Mouse (Mus musculus) A20 (cell line): ENCODE data around the gene Gper1.
A peak's percentile ranks its signal among the peaks of the same experiment; 100 is the strongest.

Experiments used
- DNase-seq: peaks from one replicate; pipeline ENCODE4 v3.0.0-alpha.2; 2011; ENCODE audit warnings: low read depth, low spot score

Gper1 gene

DNA sequence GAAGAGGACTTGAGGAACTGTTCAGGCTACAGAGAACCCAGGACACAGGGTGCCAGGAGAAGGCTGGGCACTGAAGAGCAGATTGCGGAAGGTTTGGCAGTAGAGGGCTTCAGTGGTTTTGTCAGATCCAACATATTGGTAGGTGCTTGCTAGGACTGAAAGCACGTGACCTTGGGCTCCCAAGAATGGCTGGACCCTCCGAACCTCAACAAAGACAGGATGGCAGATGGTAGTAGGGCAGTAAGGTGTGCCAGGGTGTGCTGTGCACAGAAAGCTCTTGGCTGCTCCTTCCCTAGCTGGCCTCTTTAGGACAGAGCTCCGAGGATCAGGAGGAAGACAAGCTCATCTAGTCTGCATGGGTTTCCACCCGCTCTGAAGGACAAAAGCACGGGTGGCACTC, 11.8 kb upstream of the Gper1 start:
- no peak for DNase-seq

DNA sequence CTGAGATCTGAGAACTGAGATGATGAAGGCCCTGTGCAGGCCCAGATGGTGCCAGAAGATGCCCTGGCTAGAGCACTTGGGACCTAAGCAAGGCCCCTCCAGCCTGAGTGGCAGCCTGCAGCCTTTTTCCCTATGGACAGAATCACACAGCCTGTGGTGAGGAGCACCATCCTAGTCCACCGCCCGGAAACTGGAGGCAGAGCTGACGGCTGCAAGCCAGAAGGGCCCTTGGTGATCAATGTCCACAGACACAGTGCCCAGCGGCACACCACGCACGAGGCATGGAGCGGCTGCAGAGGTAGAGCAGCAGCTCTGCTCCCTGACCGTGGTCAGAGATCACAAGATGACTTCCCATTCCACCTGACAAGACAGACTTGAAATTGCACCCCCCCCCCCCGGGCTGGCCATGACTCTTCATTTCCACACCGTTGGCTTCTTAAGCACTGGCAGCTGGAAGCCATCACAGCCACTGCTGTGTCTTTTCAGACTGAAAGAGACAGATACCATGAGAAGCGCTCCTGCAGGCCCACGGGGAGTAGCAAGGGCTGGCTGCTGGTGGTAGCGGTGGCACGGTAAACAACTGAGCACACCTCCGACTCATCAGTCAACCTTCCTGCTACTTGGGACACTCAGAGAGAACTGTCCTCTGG, 11.2 kb upstream of the Gper1 start:
- DNase-seq = no peak

GRCm38 (mm10) chr5:139413545-139413944, 9.4 kb upstream of the Gper1 start:
- no peak for DNase-seq

- DNase-seq = no peak
Observed at GRCm38 (mm10) chr5:139415001-139415400, 8.0 kb upstream of the Gper1 start.

- peak; percentile 34 for DNase-seq
Observed at GRCm38 (mm10) chr5:139416942-139417341, 6.0 kb upstream of the Gper1 start.

DNA sequence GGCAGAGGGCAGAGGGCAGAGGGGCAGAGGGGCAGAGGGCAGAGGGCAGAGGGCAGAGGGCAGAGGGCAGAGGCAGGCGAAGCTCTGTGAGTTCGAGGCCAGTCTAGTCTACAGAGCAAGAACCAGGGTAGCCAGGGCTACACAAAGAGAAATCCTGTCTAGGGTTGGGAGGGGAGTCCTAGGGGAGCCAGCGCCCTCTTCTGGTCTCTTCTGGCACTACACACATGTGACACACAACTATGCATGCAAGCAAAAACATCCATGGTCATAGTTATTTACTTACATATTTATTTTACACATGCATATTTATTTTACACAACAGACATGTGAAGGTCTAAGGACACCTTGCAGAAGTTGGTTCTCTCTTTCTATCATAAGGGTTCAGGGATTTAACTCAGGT, 5.5 kb upstream of the Gper1 start:
- no peak for DNase-seq

- DNase-seq = no peak
Observed at GRCm38 (mm10) chr5:139418110-139418509, 4.8 kb upstream of the Gper1 start.

DNA sequence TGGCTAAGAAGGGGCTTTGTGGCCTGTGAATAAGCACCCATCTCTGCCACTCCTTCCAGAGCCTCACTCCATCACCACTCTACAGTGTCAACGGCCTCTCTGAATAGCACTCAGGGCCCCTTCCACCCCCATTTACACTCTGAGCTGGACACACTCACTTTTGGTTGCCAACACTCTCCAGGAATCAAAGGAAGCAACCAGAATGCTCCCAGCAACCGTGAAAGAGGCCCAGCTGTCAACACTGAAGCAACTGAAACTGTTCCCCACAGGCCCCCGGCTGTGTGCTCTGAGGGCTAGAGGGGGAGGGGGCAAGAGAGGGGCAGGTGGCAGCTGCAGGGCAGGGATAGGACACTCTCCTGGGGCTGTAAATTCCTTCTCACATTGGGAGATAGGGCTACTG, 4.3 kb upstream of the Gper1 start:
- no peak for DNase-seq

- DNase-seq = no peak
Observed at GRCm38 (mm10) chr5:139425198-139425597, 2.2 kb downstream of the Gper1 start.

DNA sequence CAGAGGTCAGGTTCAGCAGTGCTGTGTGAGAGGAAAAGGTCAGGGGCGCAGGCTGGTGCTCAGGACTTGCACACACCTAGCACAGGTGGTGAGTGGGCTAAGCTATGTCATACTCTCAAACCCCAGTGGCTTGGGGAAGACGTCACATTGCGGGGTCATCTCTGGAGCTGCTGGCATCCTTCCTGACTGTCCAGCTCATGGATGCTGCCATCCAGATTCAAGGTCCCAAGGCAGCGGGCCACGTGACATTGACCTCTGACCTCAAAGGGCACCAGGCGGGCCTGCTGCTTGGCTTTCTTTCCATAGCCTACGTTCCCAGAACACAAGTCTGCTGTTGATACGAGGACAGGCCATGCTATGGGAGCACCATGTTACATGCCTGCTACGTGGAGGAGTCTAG, 4.0 kb downstream of the Gper1 start:
- DNase-seq = no peak

GRCm38 (mm10) chr5:139427989-139428388, 5.0 kb downstream of the Gper1 start:
- no peak for DNase-seq

GRCm38 (mm10) chr5:139429818-139430341, 6.9 kb downstream of the Gper1 start:
- DNase-seq = no peak

- no peak for DNase-seq
Observed at GRCm38 (mm10) chr5:139432333-139432732, 9.4 kb downstream of the Gper1 start.

DNA sequence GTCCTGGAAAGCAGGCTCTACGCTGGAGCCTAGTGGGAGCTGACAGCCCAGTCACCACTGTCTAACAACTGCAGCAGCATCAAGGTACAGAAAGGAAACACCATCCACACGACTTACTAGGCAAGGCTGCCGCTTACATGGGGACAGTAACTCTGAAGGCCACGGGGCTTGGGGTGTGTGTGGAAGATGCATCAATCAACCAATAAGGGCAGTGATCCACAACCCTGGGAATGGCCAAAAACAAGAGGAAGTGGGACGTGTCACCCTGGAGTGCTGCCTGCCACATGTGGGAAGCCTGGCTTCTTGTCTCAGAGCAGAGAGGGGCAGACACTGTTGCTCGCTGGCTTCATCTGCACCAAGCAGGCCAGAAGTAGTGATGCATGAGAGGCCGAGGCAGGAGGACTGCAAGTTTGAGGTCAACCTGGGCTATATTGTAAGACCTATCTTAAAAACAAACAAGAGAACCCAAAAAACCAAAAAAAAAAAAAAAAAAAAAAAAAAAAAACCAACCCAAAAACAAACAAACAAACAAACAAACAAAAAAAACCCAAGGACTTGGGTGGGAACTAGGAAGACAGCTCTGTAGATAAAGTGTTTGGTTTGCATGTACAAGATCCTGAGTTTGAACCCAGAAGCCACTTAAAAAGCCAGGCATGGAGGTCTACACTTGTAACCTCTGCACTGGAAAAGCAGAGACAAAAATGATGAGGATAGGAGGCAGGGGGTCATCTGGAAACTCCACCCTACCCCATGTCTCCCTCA, 10.0 kb downstream of the Gper1 start:
- DNase-seq = no peak

- no peak for DNase-seq
Observed at GRCm38 (mm10) chr5:139433842-139434568, 11.1 kb downstream of the Gper1 start.

GRCm38 (mm10) chr5:139434940-139435339, 12.0 kb downstream of the Gper1 start:
- no peak for DNase-seq

- no peak for DNase-seq
Observed at GRCm38 (mm10) chr5:139437769-139438168, 14.8 kb downstream of the Gper1 start.

GRCm38 (mm10) chr5:139438440-139438839, 15.5 kb downstream of the Gper1 start:
- no peak for DNase-seq

DNA sequence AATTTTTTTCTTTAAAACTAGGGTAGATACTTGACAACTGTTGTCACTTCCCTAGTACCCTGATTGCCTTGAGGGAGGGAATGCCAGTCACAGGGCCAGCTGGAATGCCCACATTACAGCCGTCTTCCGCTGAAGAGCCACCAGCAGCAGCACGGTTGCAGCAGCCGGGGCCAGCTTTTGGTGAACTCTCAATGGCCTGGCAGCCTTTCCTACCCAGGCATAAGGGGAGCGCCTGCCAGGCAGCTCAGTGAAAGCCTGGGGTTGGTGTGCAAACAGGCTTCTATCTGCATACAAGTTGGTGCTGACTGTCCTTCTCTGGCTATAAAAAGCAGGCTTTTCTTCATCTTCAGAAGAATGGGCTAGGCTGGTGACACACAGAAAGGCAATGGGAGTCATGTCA, 17.5 kb downstream of the Gper1 start:
- DNase-seq = no peak

DNA sequence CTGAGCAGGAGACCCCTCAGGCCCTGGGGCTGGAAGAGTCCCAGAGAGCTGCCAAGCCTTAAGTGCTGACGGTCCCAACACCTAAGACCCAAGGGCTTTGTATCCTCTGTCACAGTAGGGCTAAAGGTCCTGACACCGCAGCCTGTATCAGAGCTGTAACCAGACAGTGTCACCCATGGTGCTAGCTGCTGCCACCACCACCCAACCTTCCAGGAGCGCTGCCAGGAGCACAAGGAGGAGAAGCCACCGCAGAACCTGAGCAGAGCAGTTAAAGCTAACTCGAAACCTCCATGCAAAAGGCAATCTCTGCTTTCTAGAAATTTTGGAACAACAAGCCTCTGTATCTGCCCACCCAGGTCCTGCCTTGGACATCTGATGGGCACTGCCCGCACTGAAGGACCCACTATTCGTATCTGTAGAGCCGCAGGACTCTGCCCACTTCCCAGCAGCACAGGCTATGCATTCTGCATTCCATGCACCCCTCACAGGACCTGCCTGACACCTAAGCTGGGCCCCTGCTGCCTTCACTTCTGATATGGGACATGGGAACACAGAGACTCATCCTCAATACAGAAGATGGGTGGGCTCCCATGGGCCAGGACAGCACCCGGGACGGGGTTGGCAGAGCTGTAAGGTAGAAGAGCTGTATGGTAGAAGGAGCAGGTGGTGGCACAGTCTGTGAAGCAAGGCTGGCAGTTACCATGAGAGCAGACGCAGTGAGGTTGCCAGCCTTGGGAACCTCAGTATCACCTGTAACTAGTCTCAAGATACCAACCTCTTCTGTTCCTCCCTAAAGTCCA, 18.2 kb downstream of the Gper1 start:
- DNase-seq = no peak

GRCm38 (mm10) chr5:139441726-139442018, 18.7 kb downstream of the Gper1 start:
- no peak for DNase-seq

- DNase-seq = no peak
Observed at GRCm38 (mm10) chr5:139442428-139442827, 19.5 kb downstream of the Gper1 start.
